Mouse (Mus musculus): ENCODE data around the gene Galnt10. TPM values are rescaled to one million over a fixed set of nuclear protein-coding genes. Genes with fewer than 3 reads are reported as not detected.

Galnt10 gene
- total RNA-seq, 2 experiments from 2014 or later = 5.9 to 7.4 TPM

- no peak overlapping the region for H3K27ac ChIP-seq
- intact Hi-C loops (cut with DNase I) = loop anchor here (1.0 kb wide), 1 partner anchor 161 kb away; no protein-coding TSS in a partner anchor
- DNase-seq (ENCODE audit: extremely low spot score in 1 of 2, low spot score in 2 of 2) = peak; percentile 21 to 41
- peak; percentile 58 for TF ChIP-seq CTCF (IDR thresholded peaks at IDR 0.05)
- no peak overlapping the region for H3K4me3 ChIP-seq
Observed at GRCm38 (mm10) chr11:57617526-57618264, 27.5 kb upstream of the Galnt10 start.

- no peak for DNase-seq (ENCODE audit: extremely low spot score in 1 of 2, low spot score in 2 of 2)
- TF ChIP-seq CTCF (IDR thresholded peaks at IDR 0.05) = no peak
- H3K4me3 ChIP-seq = no peak overlapping the region
- no peak overlapping the region for H3K27ac ChIP-seq
- intact Hi-C loops (cut with DNase I) = no loop called here
Observed at GRCm38 (mm10) chr11:57621472-57621871, 23.8 kb upstream of the Galnt10 start.

DNA sequence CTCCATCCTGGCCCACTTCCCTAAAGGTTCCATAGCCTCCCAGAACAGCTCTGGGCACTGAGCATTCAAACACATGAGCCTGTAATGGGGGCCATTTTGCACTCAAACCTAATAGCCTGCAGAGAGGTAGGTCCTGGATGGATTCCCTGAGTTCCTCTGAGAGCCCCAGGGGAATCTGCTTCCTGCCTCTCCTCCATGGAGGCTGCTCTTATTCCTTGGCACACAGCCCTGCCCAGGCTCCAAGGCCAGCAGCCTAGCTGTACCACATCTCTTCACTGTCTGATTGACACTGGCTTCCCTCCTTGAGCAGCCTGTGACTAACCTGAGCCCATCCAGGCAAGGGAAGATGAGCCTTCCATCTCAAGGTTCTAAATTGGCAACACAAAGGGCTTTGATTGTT lies 23.4 kb upstream of the Galnt10 start:
- H3K27ac ChIP-seq = no peak overlapping the region
- H3K4me3 ChIP-seq = no peak overlapping the region
- DNase-seq (ENCODE audit: extremely low spot score in 1 of 2, low spot score in 2 of 2) = no peak
- intact Hi-C loops (cut with DNase I) = no loop called here
- TF ChIP-seq CTCF (IDR thresholded peaks at IDR 0.05) = no peak

- no peak for TF ChIP-seq CTCF (IDR thresholded peaks at IDR 0.05)
- no peak for DNase-seq (ENCODE audit: extremely low spot score in 1 of 2, low spot score in 2 of 2)
- intact Hi-C loops (cut with DNase I) = no loop called here
- Histone ChIP-seq H3K4me3 (no peak overlapping the region), H3K27ac (no peak overlapping the region)
Observed at GRCm38 (mm10) chr11:57624490-57624893, 20.8 kb upstream of the Galnt10 start.

GRCm38 (mm10) chr11:57625465-57625864 lies 19.8 kb upstream of the Galnt10 start:
- Histone ChIP-seq H3K27ac (no peak overlapping the region), H3K4me3 (no peak overlapping the region)
- TF ChIP-seq CTCF (IDR thresholded peaks at IDR 0.05) = no peak
- no peak for DNase-seq (ENCODE audit: extremely low spot score in 1 of 2, low spot score in 2 of 2)
- intact Hi-C loops (cut with DNase I) = loop anchor here (5.0 kb wide), 1 partner anchor 78 kb away; no protein-coding TSS in a partner anchor

GRCm38 (mm10) chr11:57627086-57627735 lies 18.0 kb upstream of the Galnt10 start:
- peak; percentile 46 for TF ChIP-seq CTCF (IDR thresholded peaks at IDR 0.05)
- no peak overlapping the region for H3K4me3 ChIP-seq
- no peak overlapping the region for H3K27ac ChIP-seq
- intact Hi-C loops (cut with DNase I) = loop anchor here (5.0 kb wide), 1 partner anchor 80 kb away; no protein-coding TSS in a partner anchor
- no peak for DNase-seq (ENCODE audit: extremely low spot score in 1 of 2, low spot score in 2 of 2)

DNA sequence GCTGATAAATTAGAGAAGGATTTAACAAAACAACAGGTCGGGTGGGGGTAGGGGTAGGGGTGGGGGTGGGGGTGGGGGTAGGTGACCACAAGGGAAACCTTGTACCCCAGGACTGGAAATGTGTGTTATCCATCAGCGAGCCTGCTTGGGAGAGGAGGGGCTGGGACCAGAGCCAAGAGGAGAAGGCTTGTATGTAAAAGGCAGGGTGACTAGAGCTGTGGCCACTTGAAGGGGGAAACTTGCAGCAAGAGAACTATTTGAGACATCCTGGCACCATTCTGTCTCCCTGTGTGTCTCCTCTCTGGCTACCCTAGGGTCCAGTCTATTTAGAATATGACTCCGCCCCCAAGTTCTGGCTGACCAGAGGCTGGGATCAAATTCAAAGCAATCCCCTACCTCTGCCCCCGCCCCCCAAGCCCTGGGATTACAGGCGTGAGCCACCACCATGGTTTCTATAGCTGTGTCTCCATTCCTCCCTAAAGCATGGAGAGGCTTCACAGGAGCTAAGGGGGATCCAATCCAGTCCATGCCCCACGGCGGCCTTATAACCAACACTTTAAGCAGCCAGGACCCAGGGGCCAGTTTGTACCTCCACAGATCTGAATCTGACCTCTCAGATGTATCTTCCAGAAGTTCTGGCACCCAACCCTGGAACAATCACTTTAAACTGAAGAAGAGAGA lies 13.3 kb upstream of the Galnt10 start:
- TF ChIP-seq CTCF (IDR thresholded peaks at IDR 0.05) = no peak
- no peak overlapping the region for H3K27ac ChIP-seq
- intact Hi-C loops (cut with DNase I) = no loop called here

DNA sequence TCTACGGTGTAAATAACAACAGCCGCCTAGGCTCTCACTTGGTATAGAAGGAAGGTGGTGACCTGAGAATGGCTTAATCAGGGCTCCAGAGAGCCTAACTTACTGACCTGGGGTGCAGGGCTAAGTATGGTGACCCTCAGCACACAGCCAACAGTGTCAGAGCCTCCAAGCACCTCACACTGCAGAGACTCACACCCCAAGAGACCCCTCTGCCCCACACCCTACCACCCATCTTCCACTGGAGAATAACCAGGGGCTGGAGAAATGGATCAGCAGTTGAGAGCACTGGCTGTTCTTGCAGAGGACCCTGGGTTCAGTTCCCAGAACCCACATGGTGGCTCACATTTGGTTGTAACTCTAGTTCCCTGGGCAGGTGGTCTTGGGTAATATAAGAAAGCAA lies 12.2 kb upstream of the Galnt10 start:
- no peak for DNase-seq (ENCODE audit: extremely low spot score in 1 of 2, low spot score in 2 of 2)
- intact Hi-C loops (cut with DNase I) = no loop called here
- no peak overlapping the region for H3K4me3 ChIP-seq
- no peak overlapping the region for H3K27ac ChIP-seq
- TF ChIP-seq CTCF (IDR thresholded peaks at IDR 0.05) = no peak

More for the DNA sequence above, 13.3 kb upstream of the Galnt10 start:
- no peak overlapping the region for H3K4me3 ChIP-seq
- no peak for DNase-seq (ENCODE audit: extremely low spot score in 1 of 2, low spot score in 2 of 2)

GRCm38 (mm10) chr11:57633975-57634585 lies 11.2 kb upstream of the Galnt10 start:
- Histone ChIP-seq H3K27ac (no peak overlapping the region), H3K4me3 (no peak overlapping the region)
- DNase-seq (ENCODE audit: extremely low spot score in 1 of 2, low spot score in 2 of 2) = no peak
- intact Hi-C loops (cut with DNase I) = no loop called here
- TF ChIP-seq CTCF (IDR thresholded peaks at IDR 0.05) = no peak

DNA sequence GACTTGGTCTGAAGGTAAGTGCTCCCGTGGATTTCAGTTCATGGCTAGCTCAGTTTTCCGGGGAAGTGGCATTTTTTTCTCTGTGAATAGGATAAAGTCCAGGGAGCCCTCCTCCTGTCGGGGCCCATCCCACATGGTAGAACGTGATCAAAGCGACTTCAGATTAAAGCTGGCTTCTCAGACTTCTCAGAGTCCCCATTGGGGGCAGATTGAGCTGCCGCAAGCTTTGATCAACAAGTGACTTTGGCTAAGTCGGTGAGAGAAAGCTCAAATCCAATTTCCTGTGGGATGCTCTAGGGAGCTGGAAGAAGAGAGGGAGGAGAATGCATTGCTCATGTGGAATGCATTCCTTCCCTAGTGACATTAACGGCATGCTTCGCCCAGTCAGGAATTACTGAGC lies 10.1 kb upstream of the Galnt10 start:
- DNase-seq (ENCODE audit: extremely low spot score in 1 of 2, low spot score in 2 of 2) = no peak
- intact Hi-C loops (cut with DNase I) = no loop called here
- H3K27ac ChIP-seq = no peak overlapping the region
- no peak for TF ChIP-seq CTCF (IDR thresholded peaks at IDR 0.05)
- no peak overlapping the region for H3K4me3 ChIP-seq

GRCm38 (mm10) chr11:57643691-57644090 lies 1.6 kb upstream of the Galnt10 start:
- intact Hi-C loops (cut with DNase I) = loop anchor here (10.0 kb wide), 1 partner anchor 131 kb away; no protein-coding TSS in a partner anchor
- DNase-seq (ENCODE audit: extremely low spot score in 1 of 2, low spot score in 2 of 2) = no peak
- no peak for TF ChIP-seq CTCF (IDR thresholded peaks at IDR 0.05)
- Histone ChIP-seq H3K4me3 (no peak overlapping the region), H3K27ac (no peak overlapping the region)

All from left cerebral cortex, adult 2 months (tissue).